Mouse (Mus musculus): ENCODE data around the gene Prpf40a. TPM values are rescaled to one million over a fixed set of nuclear protein-coding genes. Genes with fewer than 3 reads are reported as not detected.

Prpf40a gene
- total and polyA plus RNA-seq, 3 experiments, result 81.5 to 154 (median 91.6) TPM

DNA sequence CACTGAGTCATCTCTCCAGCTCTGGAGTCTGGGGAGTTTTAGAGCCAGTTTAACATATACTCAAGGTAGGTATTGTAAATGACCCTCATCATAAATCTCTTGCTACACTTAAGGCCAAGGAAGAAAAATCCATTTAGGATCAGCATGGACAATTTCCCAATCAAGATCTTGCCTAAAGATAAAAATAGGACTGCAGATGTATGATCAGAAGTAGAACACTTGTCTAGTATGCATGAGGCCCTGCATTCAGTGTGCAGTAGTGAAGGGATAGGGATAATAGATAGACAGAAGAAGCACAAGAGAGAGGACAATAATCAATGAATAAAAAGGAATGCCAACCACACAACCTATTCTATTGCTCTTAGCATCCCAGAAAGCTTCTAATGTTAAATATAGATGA is 11.2 kb downstream of the Prpf40a start:
- Histone ChIP-seq H3K27ac (ENCODE audit: insufficient read depth, low read depth) (no peak overlapping the region), H3K36me3 (replicated peaks in 1 of 2; ENCODE audit: control insufficient read depth in 1 of 2, insufficient read depth in 1 of 2, low read length in 1 of 2) (peaks cover 10 to 41% of the 10 kb centered on the region in 2 experiments), H3K9ac (ENCODE audit: insufficient read depth, low read depth) (no peak overlapping the region), H3K4me2 (ENCODE audit: insufficient read depth, low read depth, poor library complexity, severe bottlenecking) (no peak overlapping the region), H3K4me1 (ENCODE audit: control insufficient read depth in 1 of 2, insufficient read depth in 2 of 2) (peaks cover 0 to 11% of the 10 kb centered on the region in 2 experiments; a peak in 2 of 4 replicates), H3K27me3 (replicated peaks) (no peaks in the 10 kb centered on the region), H3K4me3 (replicated peaks in 1 of 3; ENCODE audit: low read depth in 2 of 3, low read length in 2 of 3, poor library complexity in 1 of 3) (no peak overlapping the region), H3K9me3 (replicated peaks; ENCODE audit: low read length) (no peaks in the 10 kb centered on the region), H3K79me2 (replicated peaks; ENCODE audit: control insufficient read depth, extremely low read depth, insufficient read depth, poor library complexity, severe bottlenecking) (peaks cover 23% of the 10 kb centered on the region)
- dilution Hi-C loops (cut with MboI; ENCODE audit: extremely low pct_ligation_motif_present, extremely low pct_unique_long_range_greater_than_20kb, low sequenced_read_pairs), result no loop called here
- in situ Hi-C loops (cut with MboI; ENCODE audit: low pct_ligation_motif_present, low pct_unique_long_range_greater_than_20kb, low sequenced_read_pairs), result no loop called here
- DNase-seq (ENCODE audit: extremely low read depth), result no peak
- TF ChIP-seq ETS1 (conservative IDR thresholded peaks at IDR 0.05; ENCODE audit: low read depth, low read length) (no peak), TBP (conservative IDR thresholded peaks at IDR 0.05; ENCODE audit: low read depth, low read length) (no peak), USF1 (IDR thresholded peaks at IDR 0.05; ENCODE audit: low read depth, low read length) (no peak), MYC (IDR thresholded peaks at IDR 0.05; ENCODE audit: low read depth, low read length) (no peak), MAZ (IDR thresholded peaks at IDR 0.05; ENCODE audit: low read depth, low read length) (no peak), SIN3A (IDR thresholded peaks at IDR 0.05; ENCODE audit: low read length) (no peak), UBTF (IDR thresholded peaks at IDR 0.05; ENCODE audit: low read depth, low read length) (no peak), ELF1 (IDR thresholded peaks at IDR 0.05; ENCODE audit: low read depth, low read length) (no peak), TCF12 (IDR thresholded peaks at IDR 0.05; ENCODE audit: low read depth, low read length) (no peak), HCFC1 (IDR thresholded peaks at IDR 0.05; ENCODE audit: low read depth, low read length) (no peak), CTCF (conservative IDR thresholded peaks at IDR 0.05 in 1 of 2, IDR thresholded peaks at IDR 0.05 in 1 of 2; ENCODE audit: low read depth in 2 of 2, low read length in 2 of 2) (no peak), MEF2A (IDR thresholded peaks at IDR 0.05; ENCODE audit: borderline replicate concordance, low read depth, low read length) (no peak), EP300 (IDR thresholded peaks at IDR 0.05; ENCODE audit: low read length) (no peak)

GRCm38 (mm10) chr2:53178966-53179365 is 12.1 kb downstream of the Prpf40a start:
- in situ Hi-C loops (cut with MboI; ENCODE audit: low pct_ligation_motif_present, low pct_unique_long_range_greater_than_20kb, low sequenced_read_pairs), result no loop called here
- TF ChIP-seq MYC (IDR thresholded peaks at IDR 0.05; ENCODE audit: low read depth, low read length), result no peak
- no peak for TF ChIP-seq MAZ (IDR thresholded peaks at IDR 0.05; ENCODE audit: low read depth, low read length)
- no peak for TF ChIP-seq UBTF (IDR thresholded peaks at IDR 0.05; ENCODE audit: low read depth, low read length)
- no peak for TF ChIP-seq ZC3H11A (IDR thresholded peaks at IDR 0.05; ENCODE audit: low read depth, low read length)
- TF ChIP-seq ELF1 (IDR thresholded peaks at IDR 0.05; ENCODE audit: low read depth, low read length), result no peak
- no peak for TF ChIP-seq MAFK (IDR thresholded peaks at IDR 0.05; ENCODE audit: insufficient replicate concordance, low read length)
- TF ChIP-seq ZNF384 (IDR thresholded peaks at IDR 0.05; ENCODE audit: low read depth, low read length), result no peak
- TF ChIP-seq ETS1 (conservative IDR thresholded peaks at IDR 0.05; ENCODE audit: low read depth, low read length), result no peak
- peaks cover 11 to 44% of the 10 kb centered on the region in 2 experiments for H3K36me3 ChIP-seq (replicated peaks in 1 of 2; ENCODE audit: control insufficient read depth in 1 of 2, insufficient read depth in 1 of 2, low read length in 1 of 2)
- H3K27me3 ChIP-seq (replicated peaks), result no peaks in the 10 kb centered on the region
- H3K4me2 ChIP-seq (ENCODE audit: insufficient read depth, low read depth, poor library complexity, severe bottlenecking), result no peak overlapping the region
- DNase-seq (ENCODE audit: extremely low read depth), result no peak
- peaks cover 0 to 11% of the 10 kb centered on the region in 2 experiments; a peak in 2 of 4 replicates for H3K4me1 ChIP-seq (ENCODE audit: control insufficient read depth in 1 of 2, insufficient read depth in 2 of 2)
- H3K4me3 ChIP-seq (replicated peaks in 1 of 3; ENCODE audit: low read depth in 2 of 3, low read length in 2 of 3, poor library complexity in 1 of 3), result no peak overlapping the region
- dilution Hi-C loops (cut with MboI; ENCODE audit: extremely low pct_ligation_motif_present, extremely low pct_unique_long_range_greater_than_20kb, low sequenced_read_pairs), result no loop called here
- H3K9ac ChIP-seq (ENCODE audit: insufficient read depth, low read depth), result no peak overlapping the region
- H3K9me3 ChIP-seq (replicated peaks; ENCODE audit: low read length), result no peaks in the 10 kb centered on the region
- peaks cover 23% of the 10 kb centered on the region for H3K79me2 ChIP-seq (replicated peaks; ENCODE audit: control insufficient read depth, extremely low read depth, insufficient read depth, poor library complexity, severe bottlenecking)
- no peak overlapping the region for H3K27ac ChIP-seq (ENCODE audit: insufficient read depth, low read depth)
